Mouse (Mus musculus) telencephalon, adult 2 months (tissue): ENCODE results near the gene Aacs.
A peak's percentile ranks its signal among the peaks of the same experiment; 100 is the strongest.

Source experiments
- DNase-seq: peaks from one replicate; pipeline ENCODE4 v3.0.0-alpha.2; 2011; ENCODE audit warnings: low read depth, low spot score

The Aacs gene

GRCm38 (mm10) chr5:125533225-125533900, 57.7 kb downstream of the Aacs start:
- DNase-seq: peak; percentile 82

GRCm38 (mm10) chr5:125534168-125534610, 58.6 kb downstream of the Aacs start:
- no peak for DNase-seq

- peak; percentile 88 for DNase-seq
These were observed 59.2 kb downstream of the Aacs start for GRCm38 (mm10) chr5:125534611-125535324.

GRCm38 (mm10) chr5:125545090-125545489, 69.5 kb downstream of the Aacs start:
- no peak for DNase-seq

GRCm38 (mm10) chr5:125546293-125546692, 70.7 kb downstream of the Aacs start:
- no peak for DNase-seq

DNA sequence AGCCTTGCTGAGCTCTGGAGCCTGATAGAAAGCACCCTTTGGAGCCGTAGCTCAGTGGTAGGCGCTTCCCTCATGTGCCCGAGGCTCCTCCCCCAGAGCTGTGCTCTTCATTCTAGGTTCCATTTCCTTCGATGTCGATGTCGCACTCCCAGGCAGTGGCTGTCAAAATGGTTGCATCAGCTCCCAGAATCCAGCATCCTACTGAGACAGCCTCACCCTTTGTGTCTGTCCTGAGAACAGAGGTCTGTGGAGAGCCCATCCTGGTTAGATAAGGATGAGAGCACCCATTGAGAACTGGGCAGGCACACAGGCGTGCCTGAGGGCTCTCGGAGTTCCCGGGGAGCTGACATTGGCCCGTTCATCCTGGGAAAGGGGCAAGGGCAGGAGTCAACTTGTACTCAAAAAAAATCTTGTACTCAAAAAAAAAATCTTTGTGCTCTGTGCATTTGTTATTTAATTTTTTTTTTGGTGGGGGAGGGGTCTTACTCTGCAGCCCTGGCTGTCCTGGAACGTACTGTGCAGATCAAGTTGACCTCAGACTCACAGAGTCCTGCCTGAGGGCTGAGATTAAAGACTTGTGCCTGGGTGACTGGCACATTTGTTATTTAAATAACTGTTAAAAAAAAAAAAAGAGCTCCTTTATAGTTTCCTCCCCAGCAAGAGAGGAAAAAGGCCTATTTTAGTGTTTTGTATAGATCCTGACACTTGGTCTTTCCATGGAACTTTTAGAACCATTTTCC, 74.3 kb downstream of the Aacs start:
- no peak for DNase-seq

- no peak for DNase-seq
These were observed 80.1 kb downstream of the Aacs start for GRCm38 (mm10) chr5:125555732-125556131.

DNA sequence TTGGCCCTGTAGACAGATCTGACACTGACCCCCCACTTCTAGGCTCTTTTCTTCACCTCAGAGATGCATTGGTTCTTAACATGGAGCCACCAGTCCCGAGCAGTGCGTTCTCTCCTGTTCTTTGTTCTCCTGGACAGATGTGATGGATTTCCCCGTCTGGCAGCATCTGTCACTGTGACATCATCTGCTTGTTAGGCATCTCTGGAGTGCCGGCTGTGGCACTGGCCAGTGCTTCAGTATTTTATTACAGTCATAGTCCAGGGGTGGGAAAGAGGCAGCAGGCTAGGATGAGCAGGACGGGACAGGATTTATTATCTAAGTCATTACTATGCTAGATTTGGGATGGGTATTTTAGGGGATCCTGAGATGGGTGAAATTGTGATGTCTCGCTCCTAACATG, 87.9 kb downstream of the Aacs start:
- no peak for DNase-seq

DNA sequence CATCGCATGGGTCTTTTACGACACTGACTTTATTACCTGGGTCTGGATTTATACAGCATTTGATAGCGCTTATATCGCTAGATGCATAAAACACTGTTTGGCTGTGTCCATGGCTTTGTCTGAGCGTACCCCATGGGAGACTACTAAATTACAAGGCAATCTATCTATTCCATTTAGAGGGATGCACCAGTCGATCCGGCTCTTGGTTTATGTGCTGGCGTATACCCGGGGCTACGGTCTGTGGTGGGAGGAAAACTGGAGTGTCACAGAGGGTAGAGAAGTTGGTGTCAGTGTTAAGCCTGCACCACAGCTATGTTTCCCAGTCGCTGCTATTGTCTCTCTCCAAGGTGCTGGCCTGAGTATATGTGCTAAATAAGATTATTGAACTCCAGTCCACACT, 90.1 kb downstream of the Aacs start:
- no peak for DNase-seq
